Mouse (Mus musculus) right cerebral cortex, postnatal 25 days (tissue): ENCODE data around the gene Olfr726.

Source experiments
- DNase-seq: peaks from one replicate; pipeline ENCODE4 v3.0.0; 2022

The Olfr726 gene

GRCm38 (mm10) chr14:50090853-50091252 lies at the start of gene Olfr726:
Gene Olfr726 (minus strand): TSS chr14:50090953.
- DNase-seq = no peak

- DNase-seq = no peak
These were observed 32.1 kb upstream of the Olfr726 start, which contains the start of gene Olfr727 for GRCm38 (mm10) chr14:50122886-50123285. Gene Olfr727 (plus strand): TSS chr14:50123186.

GRCm38 (mm10) chr14:50062733-50063104 lies 28.0 kb downstream of the Olfr726 start:
- DNase-seq = peak; percentile 3

- DNase-seq = peak; percentile 53
These were observed 28.6 kb downstream of the Olfr726 start for GRCm38 (mm10) chr14:50061955-50062732.

- DNase-seq = peak; percentile 3
These were observed 29.2 kb downstream of the Olfr726 start for GRCm38 (mm10) chr14:50061590-50061954.

GRCm38 (mm10) chr14:50061179-50061578 lies 29.6 kb downstream of the Olfr726 start:
- DNase-seq = no peak

GRCm38 (mm10) chr14:50040275-50040674 lies 50.5 kb downstream of the Olfr726 start, which contains the start of gene Olfr725:
Gene Olfr725 (minus strand): TSS chr14:50040375.
- DNase-seq = no peak
